Mouse (Mus musculus) embryonic fibroblast, embryonic 13.5 days (primary cell): ENCODE data around the gene Gm10392.

Experiments
- CTCF ChIP-seq: IDR thresholded peaks from 2 replicates; pipeline ENCODE4 v1.5.1; 2011; ENCODE audit warnings: mild to moderate bottlenecking, control low read depth, low read length, moderate library complexity, borderline replicate concordance; ENCODE audit not compliant: insufficient read depth
- POLR2A ChIP-seq: IDR thresholded peaks from 2 replicates; pipeline ENCODE4 v1.6.1; 2011; ENCODE audit warnings: low read depth, mild to moderate bottlenecking, control low read depth, low read length, moderate library complexity

DNA sequence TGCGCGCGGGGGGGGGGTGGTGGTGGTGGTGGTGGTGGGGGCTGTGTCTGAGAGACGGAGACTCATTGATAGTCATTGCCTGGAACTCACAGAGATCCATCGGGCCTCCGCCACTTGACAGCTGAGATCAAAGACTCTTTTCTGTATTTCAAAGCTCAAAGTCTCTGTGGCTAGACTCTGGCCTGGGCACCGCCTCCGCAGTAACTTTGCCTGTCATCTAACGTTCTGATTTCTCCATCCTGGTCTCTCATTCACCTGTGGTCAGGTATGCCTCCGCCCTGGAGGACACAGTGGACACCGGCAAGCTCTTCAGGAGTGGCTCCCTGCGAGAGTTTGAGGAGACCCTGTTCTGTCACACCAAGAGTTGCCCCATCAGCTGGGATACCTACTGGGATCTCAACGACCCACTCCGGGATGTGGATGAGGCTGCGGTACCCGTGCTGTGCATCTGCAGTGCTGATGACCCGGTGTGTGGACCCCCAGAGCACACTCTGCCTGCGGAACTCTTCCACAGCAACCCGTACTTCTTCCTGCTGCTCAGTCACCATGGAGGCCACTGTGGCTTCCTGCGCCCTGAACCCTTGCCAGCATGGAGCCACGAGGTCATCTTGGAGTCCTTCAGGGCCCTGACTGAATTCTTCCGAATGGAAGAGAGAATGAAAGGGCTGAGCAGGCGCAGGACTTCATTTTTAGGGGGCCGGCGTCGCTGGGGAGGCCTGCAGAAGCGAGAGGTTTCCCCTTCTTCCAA lies 773 bp downstream of the Gm10392 start:
- TF ChIP-seq CTCF (no peak), POLR2A (no peak)
